ENCODE assay signal across 22 mouse cellular contexts in the genomic region with DNA sequence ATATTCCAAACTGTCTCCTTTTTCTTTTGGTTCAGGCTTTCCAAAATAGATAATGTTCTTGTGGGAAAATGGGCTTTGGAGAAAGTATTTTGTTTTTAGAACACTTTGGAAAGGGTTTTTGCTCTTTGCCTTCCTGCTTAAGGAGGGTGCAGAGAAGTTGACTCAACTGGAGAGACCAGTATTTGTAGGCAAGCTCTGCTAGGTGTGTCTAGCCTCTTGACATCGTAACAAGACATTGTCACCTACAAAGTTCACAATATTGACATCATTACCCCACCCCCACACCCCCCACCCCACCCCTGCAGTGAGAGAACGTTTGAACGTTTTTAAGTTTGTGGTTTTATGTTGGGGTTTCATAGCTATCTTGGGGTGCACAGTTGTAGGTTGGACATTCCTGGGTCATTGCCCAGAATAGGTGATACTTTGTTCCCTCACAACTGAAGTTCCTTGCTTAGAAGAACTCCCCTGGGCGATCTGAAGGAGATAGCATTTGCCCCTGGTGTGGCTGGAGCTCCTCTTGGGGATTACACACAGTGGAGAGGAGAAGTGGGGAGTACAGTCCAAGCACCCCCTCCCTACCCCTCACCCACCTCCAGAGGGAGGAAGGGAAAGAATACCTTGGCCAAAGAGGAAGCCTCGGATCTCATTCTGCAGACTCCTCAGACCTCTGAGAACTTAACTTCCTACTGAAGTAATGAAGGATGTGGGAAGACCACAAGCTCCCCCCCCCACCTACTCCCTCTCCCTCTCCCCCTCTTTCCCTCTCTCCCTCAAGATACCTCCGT. TPM values are rescaled to one million over a fixed set of nuclear protein-coding genes. Genes with fewer than 3 reads are reported as not detected.
A peak's percentile ranks its signal among the peaks of the same experiment; 100 is the strongest.
DNase-seq lines count a peak whose midpoint lies in the region; ATAC-seq and TF ChIP-seq lines count a peak whose summit lies in the region.
"Had no signal": no experiment of that assay in that cellular context is flagged by ENCODE, and none has a peak within 500 bp of the region (broad histone marks: within the 10 kb centered on the region; RNA-seq: fewer than 3 reads in every experiment).

No protein-coding gene starts in this region.

- H3K4me2 ChIP-seq in lung, embryonic 15.5 days = no peak overlapping the region; the same call in 1 of the 2 replicates
- H3K4me2 ChIP-seq: heart, embryonic 11.5 days; limb, embryonic 13.5 days; liver, embryonic 13.5 days; midbrain, embryonic 11.5 days; neural tube, embryonic 15.5 days had no signal

- DNase-seq in lung, postnatal 10 days = no peak
- DNase-seq in MEL (ENCODE audit: low read depth, low spot score) = peak; percentile 81
- no peak for DNase-seq in embryo, embryonic 11 days
- no peak for DNase-seq in heart, adult 9 months (ENCODE audit: low spot score in 2 of 2)
- DNase-seq: adrenal gland, adult 8-10 months; cerebellum, adult 11-12 months; cerebellum, postnatal 25 days; kidney, adult 11 months; kidney, postnatal 4 days; liver, embryonic 13.5 days; right cerebral cortex, adult 18-20 months had no signal

- WGBS in lung, embryonic 15.5 days = 59% methylated on average over 6 of the region's 6 CpGs

- no peak for TF ChIP-seq CTCF in MEL (IDR thresholded peaks at IDR 0.05 in 2 of 3, conservative IDR thresholded peaks at IDR 0.05 in 1 of 3; ENCODE audit: control insufficient read depth in 1 of 3, insufficient read depth in 1 of 3, low read depth in 2 of 3, low read length in 3 of 3, poor library complexity in 1 of 3, severe bottlenecking in 1 of 3)

- no peak overlapping the region for H3K4me3 ChIP-seq in lung, embryonic 15.5 days
- H3K4me3 ChIP-seq in MEL (ENCODE audit: control insufficient read depth in 1 of 2, insufficient read depth in 1 of 2, low read depth in 2 of 2, low read length in 2 of 2) = peak overlapping the region in 1 of 2 experiments; percentile 25; a peak in 1 of 4 replicates
- H3K4me3 ChIP-seq: forebrain, embryonic 10.5 days; hindbrain, embryonic 10.5 days; limb, embryonic 13.5 days; liver, embryonic 13.5 days; neural tube, embryonic 15.5 days had no signal

- no peak overlapping the region for H3K9ac ChIP-seq in lung, embryonic 15.5 days
- H3K9ac ChIP-seq in MEL (ENCODE audit: control insufficient read depth, low read depth, low read length, poor library complexity, severe bottlenecking) = peak overlapping the region; percentile 35
- H3K9ac ChIP-seq: limb, embryonic 13.5 days; liver, embryonic 13.5 days; neural tube, embryonic 15.5 days had no signal

- peak overlapping the region; percentile 89 for H3K27ac ChIP-seq in lung, embryonic 15.5 days
- H3K27ac ChIP-seq in MEL (ENCODE audit: control insufficient read depth, low read depth, low read length) = peak overlapping the region; percentile 89
- H3K27ac ChIP-seq: forebrain, embryonic 10.5 days; limb, embryonic 13.5 days; liver, embryonic 13.5 days; neural tube, embryonic 15.5 days had no signal

- peaks cover 15% of the 10 kb centered on the region for H3K79me2 ChIP-seq in MEL (ENCODE audit: control insufficient read depth, insufficient read depth, low read length, poor library complexity)

- no peaks in the 10 kb centered on the region for H3K9me3 ChIP-seq in lung, embryonic 15.5 days
- H3K9me3 ChIP-seq in MEL (replicated peaks; ENCODE audit: insufficient read depth, low read length) = no peaks in the 10 kb centered on the region
- H3K9me3 ChIP-seq: forebrain, embryonic 10.5 days; hindbrain, embryonic 10.5 days; limb, embryonic 13.5 days; liver, embryonic 13.5 days; neural tube, embryonic 15.5 days had no signal

- peak; percentile 67 to 82 for TF ChIP-seq EP300 in MEL (IDR thresholded peaks at IDR 0.05; ENCODE audit: low read depth in 1 of 2, low read length in 2 of 2)

- H3K36me3 ChIP-seq in lung, embryonic 15.5 days = no peaks in the 10 kb centered on the region
- peaks cover 43 to 46% of the 10 kb centered on the region in 2 experiments for H3K36me3 ChIP-seq in MEL (ENCODE audit: control insufficient read depth in 1 of 2, insufficient read depth in 2 of 2, low read length in 2 of 2)

- no peaks in the 10 kb centered on the region for H3K27me3 ChIP-seq in lung, embryonic 15.5 days
- H3K27me3 ChIP-seq in MEL (ENCODE audit: control insufficient read depth in 1 of 2, insufficient read depth in 2 of 2, low read length in 2 of 2) = no peaks in the 10 kb centered on the region
- H3K27me3 ChIP-seq: limb, embryonic 13.5 days; liver, embryonic 13.5 days; neural tube, embryonic 15.5 days had no signal

- TF ChIP-seq POLR2A in MEL (IDR thresholded peaks at IDR 0.05; ENCODE audit: control insufficient read depth in 1 of 2, insufficient read depth in 1 of 2, low read depth in 1 of 2, low read length in 2 of 2, poor library complexity in 1 of 2) = no peak

- TF ChIP-seq RAD21 in MEL (IDR thresholded peaks at IDR 0.05; ENCODE audit: low read depth, low read length) = no peak

- H3K4me1 ChIP-seq in lung, embryonic 15.5 days = peaks cover 26% of the 10 kb centered on the region; the same call in 1 of the 2 replicates
- peaks cover 37 to 55% of the 10 kb centered on the region in 2 experiments for H3K4me1 ChIP-seq in MEL (ENCODE audit: control insufficient read depth in 1 of 2, insufficient read depth in 2 of 2, low read length in 2 of 2)

- ATAC-seq in lung, embryonic 15.5 days (ENCODE audit: borderline replicate concordance, extremely low read depth, low FRiP score, low TSS enrichment) = no peak
- peak; percentile 55 for ATAC-seq in common myeloid progenitor, adult 5-6 weeks (replicated peaks; ENCODE audit: low read depth, poor library complexity, severe bottlenecking)
- ATAC-seq in megakaryocyte-erythroid progenitor cell, adult 5-6 weeks (replicated peaks; ENCODE audit: low FRiP score, low TSS enrichment, poor library complexity, severe bottlenecking) = peak; percentile 49
- ATAC-seq: activated CD4-positive, CD25-positive, alpha-beta regulatory T cell, adult 4 months; forebrain, embryonic 16.5 days had no signal

TF ChIP-seq in MEL, 35 proteins besides CTCF, POLR2A, EP300 and RAD21 (continues in another document):
- TF ChIP-seq USF1 (IDR thresholded peaks at IDR 0.05; ENCODE audit: low read depth, low read length) (no peak), MAZ (IDR thresholded peaks at IDR 0.05; ENCODE audit: low read depth, low read length) (0 out of 2 replicates have a peak, but pooled peaks have one; percentile 57), MAFK (IDR thresholded peaks at IDR 0.05; ENCODE audit: borderline replicate concordance, low read depth, low read length) (no peak; the same call in 1 of the 2 replicates), ZMIZ1 (IDR thresholded peaks at IDR 0.05; ENCODE audit: low read depth, low read length) (no peak), ELF1 (IDR thresholded peaks at IDR 0.05; ENCODE audit: low read depth, low read length) (no peak; the same call in 1 of the 2 replicates), JUND (IDR thresholded peaks at IDR 0.05; ENCODE audit: low read depth, low read length) (no peak), USF2 (IDR thresholded peaks at IDR 0.05; ENCODE audit: borderline replicate concordance in 1 of 2, insufficient read depth in 1 of 2, low read depth in 1 of 2, low read length in 2 of 2) (no peak), E2F4 (IDR thresholded peaks at IDR 0.05; ENCODE audit: borderline replicate concordance, low read depth, low read length) (no peak), GABPA (IDR thresholded peaks at IDR 0.05; ENCODE audit: low read depth, low read length) (no peak), NRF1 (IDR thresholded peaks at IDR 0.05; ENCODE audit: insufficient read depth, low read depth, low read length, poor library complexity, severe bottlenecking) (no peak), POLR2AphosphoS5 (IDR thresholded peaks at IDR 0.05; ENCODE audit: borderline replicate concordance, low read depth, low read length) (no peak), HCFC1 (IDR thresholded peaks at IDR 0.05; ENCODE audit: low read depth, low read length) (no peak), MYB (IDR thresholded peaks at IDR 0.05; ENCODE audit: low read depth, low read length) (peak; percentile 67; the same call in 1 of the 2 replicates), MAX (IDR thresholded peaks at IDR 0.05; ENCODE audit: low read length) (no peak), NELFE (IDR thresholded peaks at IDR 0.05; ENCODE audit: low read depth, low read length) (no peak), POLR2AphosphoS2 (IDR thresholded peaks at IDR 0.05; ENCODE audit: low read length) (no peak), SIN3A (IDR thresholded peaks at IDR 0.05; ENCODE audit: low read length) (no peak), MYC (IDR thresholded peaks at IDR 0.05; ENCODE audit: low read depth, low read length) (no peak), MXI1 (IDR thresholded peaks at IDR 0.05; ENCODE audit: low read depth, low read length) (no peak), ETS1 (IDR thresholded peaks at IDR 0.05; ENCODE audit: low read depth, low read length) (peak; percentile 75), CHD1 (IDR thresholded peaks at IDR 0.05; ENCODE audit: low read depth, low read length) (no peak), SMC3 (IDR thresholded peaks at IDR 0.05; ENCODE audit: low read depth, low read length) (no peak), RCOR1 (IDR thresholded peaks at IDR 0.05; ENCODE audit: low read depth, low read length) (no peak), MEF2A (IDR thresholded peaks at IDR 0.05; ENCODE audit: extremely low read depth, insufficient replicate concordance, low read depth, low read length, poor library complexity, severe bottlenecking) (no peak), CHD2 (IDR thresholded peaks at IDR 0.05; ENCODE audit: low read length) (no peak), BHLHE40 (IDR thresholded peaks at IDR 0.05; ENCODE audit: borderline replicate concordance, low read depth, low read length) (no peak), GATA1 (IDR thresholded peaks at IDR 0.05; ENCODE audit: low read depth, low read length) (peak; percentile 40; the same call in 1 of the 2 replicates), TBP (IDR thresholded peaks at IDR 0.05; ENCODE audit: low read depth, low read length) (no peak), ZKSCAN1 (IDR thresholded peaks at IDR 0.05; ENCODE audit: low read depth, low read length) (no peak), TAL1 (IDR thresholded peaks at IDR 0.05; ENCODE audit: low read length) (peak; percentile 36; the same call in 1 of the 2 replicates), ZC3H11A (IDR thresholded peaks at IDR 0.05; ENCODE audit: low read depth, low read length) (no peak)

RNA-seq across cellular contexts. Expression of a gene that starts 48.8 kb away (rescaled TPM):
- 78.0 and 83.0 TPM in 2 replicates for polyA plus RNA-seq in lung, embryonic 15.5 days (2015; fragmentation: Nextera tagmentation; extraction: Ambion mirVana)
- 58.3 and 61.7 TPM in 2 replicates for total RNA-seq in MEL (2012; rRNA removed)
- polyA plus RNA-seq in MEL (2012; ENCODE audit: insufficient read depth in 1 of 2, insufficient read length in 2 of 2, low read depth in 1 of 2, low replicate concordance in 2 of 2, missing spikeins in 1 of 2) = 10 to 100 TPM; 52.3 to 73.0 TPM
- 61.5 and 75.8 TPM in 2 replicates for total RNA-seq in common myeloid progenitor, adult 5-6 weeks (2017)
- 25.5 and 29.9 TPM in 2 replicates for total RNA-seq in megakaryocyte-erythroid progenitor cell, adult 5-6 weeks (2014; fragmentation: Nextera tagmentation)
- 37.4 and 39.8 TPM in 2 replicates for total RNA-seq in megakaryocyte-erythroid progenitor cell, adult 5-6 weeks (2017)
